Comparison of ENCODE assay signal across 35 mouse cellular contexts in genomic region chr4:40731262-40731661, GRCm38 (mm10).
"Had no signal": no experiment of that assay in that cellular context is flagged by ENCODE, and none has a peak within 500 bp of the region (broad histone marks: within the 10 kb centered on the region; RNA-seq: fewer than 3 reads in every experiment).

No protein-coding gene starts in this region.

- DNase-seq: heart, adult 2 months; heart, postnatal 10 days; heart, postnatal 14 days; heart, postnatal 36 days; heart, postnatal 4 days; kidney, adult 11 months; kidney, adult 18-20 months; kidney, adult 2 months; kidney, adult 9 months; kidney, postnatal 10 days; kidney, postnatal 14 days; kidney, postnatal 25 days; kidney, postnatal 36 days; kidney, postnatal 4 days; layer of hippocampus, adult 9-11 months; layer of hippocampus, postnatal 36 days had no signal

- H3K9ac ChIP-seq: heart, embryonic 12.5 days; heart, embryonic 13.5 days; heart, embryonic 15.5 days; hindbrain, embryonic 12.5 days; hindbrain, embryonic 13.5 days; hindbrain, embryonic 14.5 days; hindbrain, embryonic 15.5 days; intestine, embryonic 15.5 days; kidney, embryonic 15.5 days had no signal

- ATAC-seq: hindbrain, embryonic 16.5 days; hindbrain, postnatal 0 days; inflammation-experienced regulatory T-cells, adult 6 months; intestine, embryonic 15.5 days; intestine, embryonic 16.5 days; intestine, postnatal 0 days had no signal

- H3K9me3 ChIP-seq: heart, embryonic 10.5 days; heart, embryonic 12.5 days; heart, embryonic 13.5 days; heart, embryonic 15.5 days; hindbrain, embryonic 10.5 days; hindbrain, embryonic 12.5 days; hindbrain, embryonic 13.5 days; hindbrain, embryonic 15.5 days; intestine, embryonic 15.5 days; kidney, embryonic 15.5 days had no signal

- H3K4me2 ChIP-seq: heart, embryonic 11.5 days; heart, embryonic 12.5 days; heart, embryonic 13.5 days; heart, embryonic 15.5 days; hindbrain, embryonic 12.5 days; hindbrain, embryonic 13.5 days; hindbrain, embryonic 14.5 days; hindbrain, embryonic 15.5 days; intestine, embryonic 15.5 days; kidney, embryonic 15.5 days had no signal

- H3K27ac ChIP-seq: heart, adult 2 months; heart, embryonic 10.5 days; heart, embryonic 13.5 days; heart, embryonic 15.5 days; hindbrain, embryonic 10.5 days; hindbrain, embryonic 12.5 days; hindbrain, embryonic 13.5 days; hindbrain, embryonic 14.5 days; hindbrain, embryonic 15.5 days; hindbrain, postnatal 0 days; intestine, embryonic 15.5 days; kidney, embryonic 15.5 days; kidney, postnatal 0 days; layer of hippocampus, adult 2 months had no signal

- H3K4me3 ChIP-seq: heart, adult 2 months; heart, embryonic 10.5 days; heart, embryonic 12.5 days; heart, embryonic 13.5 days; heart, embryonic 15.5 days; hindbrain, embryonic 10.5 days; hindbrain, embryonic 12.5 days; hindbrain, embryonic 13.5 days; hindbrain, embryonic 15.5 days; intestine, embryonic 15.5 days; kidney, embryonic 15.5 days; layer of hippocampus, adult 2 months had no signal

- H3K27me3 ChIP-seq: heart, embryonic 12.5 days; heart, embryonic 13.5 days; heart, embryonic 15.5 days; hindbrain, embryonic 12.5 days; hindbrain, embryonic 13.5 days; hindbrain, embryonic 15.5 days; intestine, embryonic 15.5 days; kidney, embryonic 15.5 days had no signal

- H3K4me1 ChIP-seq: heart, embryonic 10.5 days; hindbrain, embryonic 10.5 days; intestine, embryonic 15.5 days had no signal
